In genomic region chr4:141514179-141514641, GRCm38 (mm10) we compare ENCODE assay signal across 11 mouse cellular contexts. TPM values are rescaled to one million over a fixed set of nuclear protein-coding genes. Genes with fewer than 3 reads are reported as not detected.
A peak's percentile ranks its signal among the peaks of the same experiment; 100 is the strongest.
DNase-seq lines count a peak whose midpoint lies in the region; ATAC-seq and TF ChIP-seq lines count a peak whose summit lies in the region.
"Had no signal": no experiment of that assay in that cellular context is flagged by ENCODE, and none has a peak within 500 bp of the region (broad histone marks: within the 10 kb centered on the region; RNA-seq: fewer than 3 reads in every experiment).

No protein-coding gene starts in this region.

- peaks cover 45% of the 10 kb centered on the region for H3K36me3 ChIP-seq in heart, embryonic 12.5 days
- H3K36me3 ChIP-seq in kidney, postnatal 0 days (ENCODE audit: insufficient read depth, low read length): peaks cover 15% of the 10 kb centered on the region; the same call in 1 of the 2 replicates
- H3K36me3 ChIP-seq in lung, postnatal 0 days (ENCODE audit: insufficient read depth, low read length): peaks cover 11% of the 10 kb centered on the region

- peaks cover 30% of the 10 kb centered on the region for H3K4me1 ChIP-seq in heart, embryonic 12.5 days (replicated peaks)
- peaks cover 6% of the 10 kb centered on the region for H3K4me1 ChIP-seq in kidney, postnatal 0 days (replicated peaks; ENCODE audit: insufficient read depth, low read length)
- peaks cover 9% of the 10 kb centered on the region; the same call in 1 of the 2 replicates for H3K4me1 ChIP-seq in lung, postnatal 0 days (ENCODE audit: insufficient read depth, low read depth, low read length)

- no peaks in the 10 kb centered on the region for H3K27me3 ChIP-seq in heart, embryonic 12.5 days (replicated peaks)
- H3K27me3 ChIP-seq in kidney, postnatal 0 days (ENCODE audit: insufficient read depth, low read length): no peaks in the 10 kb centered on the region
- H3K27me3 ChIP-seq in lung, postnatal 0 days (replicated peaks; ENCODE audit: insufficient read depth, low read length): no peaks in the 10 kb centered on the region
- H3K27me3 ChIP-seq: CH12.LX had no signal

- WGBS in heart, embryonic 12.5 days: 44% methylated on average over 12 of the region's 12 CpGs
- 35% methylated on average over 12 of the region's 12 CpGs for WGBS in kidney, postnatal 0 days
- 15% methylated on average over 12 of the region's 12 CpGs for WGBS in lung, postnatal 0 days

- no peak overlapping the region for H3K4me3 ChIP-seq in heart, embryonic 12.5 days
- H3K4me3 ChIP-seq in kidney, postnatal 0 days (replicated peaks; ENCODE audit: low read depth, low read length): no peak overlapping the region
- no peak overlapping the region for H3K4me3 ChIP-seq in lung, postnatal 0 days (ENCODE audit: low read depth, low read length)
- H3K4me3 ChIP-seq: myocyte had no signal

- DNase-seq in heart, postnatal 36 days: no peak
- peak; percentile 55 for DNase-seq in adrenal gland, postnatal 10 days
- DNase-seq in kidney, postnatal 0 days (ENCODE audit: low spot score): peak; percentile 23
- peak; percentile 91 for DNase-seq in lung, postnatal 0 days (ENCODE audit: low spot score)
- no peak for DNase-seq in spleen, adult 12 weeks (ENCODE audit: low spot score)
- DNase-seq in gastrocnemius, postnatal 10 days: no peak
- DNase-seq in left cerebral cortex, postnatal 25 days (ENCODE audit: low spot score in 2 of 2): no peak
- DNase-seq: spleen, adult 18-20 months had no signal

- no peak overlapping the region for H3K9ac ChIP-seq in heart, embryonic 12.5 days
- H3K9ac ChIP-seq in kidney, postnatal 0 days (ENCODE audit: low read depth, low read length): no peak overlapping the region
- H3K9ac ChIP-seq in lung, postnatal 0 days (replicated peaks; ENCODE audit: low read depth): no peak overlapping the region

- no peaks in the 10 kb centered on the region for H3K9me3 ChIP-seq in heart, embryonic 12.5 days (replicated peaks)
- no peaks in the 10 kb centered on the region for H3K9me3 ChIP-seq in kidney, postnatal 0 days (replicated peaks; ENCODE audit: low read length)
- no peaks in the 10 kb centered on the region for H3K9me3 ChIP-seq in lung, postnatal 0 days (ENCODE audit: low read length)

- peak overlapping the region; percentile 20; the same call in 1 of the 2 replicates for H3K4me2 ChIP-seq in heart, embryonic 12.5 days
- H3K4me2 ChIP-seq in kidney, postnatal 0 days (ENCODE audit: low read length): no peak overlapping the region
- H3K4me2 ChIP-seq in lung, postnatal 0 days (replicated peaks; ENCODE audit: low read depth, low read length): peak overlapping the region; percentile 14; the same call in 1 of the 2 replicates

- peak; percentile 61; the same call in 1 of the 2 replicates for TF ChIP-seq EP300 in lung, postnatal 0 days (IDR thresholded peaks at IDR 0.05)

- no peak for ATAC-seq in heart, embryonic 12.5 days (ENCODE audit: insufficient number of reproducible peaks, low FRiP score)
- ATAC-seq in kidney, postnatal 0 days (replicated peaks; ENCODE audit: low FRiP score, low read depth): peak; percentile 76
- peak; percentile 96 for ATAC-seq in lung, postnatal 0 days

- peak overlapping the region; percentile 45 for H3K27ac ChIP-seq in heart, embryonic 12.5 days (ENCODE audit: poor library complexity, severe bottlenecking)
- H3K27ac ChIP-seq in kidney, postnatal 0 days: peak overlapping the region; percentile 44; the same call in 1 of the 2 replicates
- peak overlapping the region; percentile 78 for H3K27ac ChIP-seq in lung, postnatal 0 days (ENCODE audit: low read length)

- no peak for TF ChIP-seq CTCF in kidney, postnatal 0 days (IDR thresholded peaks at IDR 0.05; ENCODE audit: low read depth)
- TF ChIP-seq CTCF in lung, postnatal 0 days (IDR thresholded peaks at IDR 0.05): no peak

- intact Hi-C loops in heart, postnatal 36 days (cut with DNase I): no loop called here
- intact Hi-C loops in left cerebral cortex, postnatal 25 days (cut with DNase I): no loop called here

RNA-seq across cellular contexts. Expression of gene Spen, which starts 24.2 kb away (rescaled TPM):
- polyA plus RNA-seq in heart, embryonic 12.5 days (2016; fragmentation: Nextera tagmentation; extraction: Ambion mirVana): 9.0 and 9.1 TPM in 2 replicates
- 10 to 100 TPM; 31.1 to 32.4 TPM for total RNA-seq in heart, postnatal 36 days (2021)
- total RNA-seq in adrenal gland, postnatal 10 days (2021): 10 to 100 TPM; 36.6 to 55.2 TPM
- polyA plus RNA-seq in kidney, postnatal 0 days (2015; fragmentation: Nextera tagmentation; extraction: Ambion mirVana): 6.2 and 6.6 TPM in 2 replicates
- polyA plus RNA-seq in lung, postnatal 0 days (2015; fragmentation: Nextera tagmentation; extraction: Ambion mirVana): 5.7 and 8.8 TPM in 2 replicates
- total RNA-seq in gastrocnemius, postnatal 10 days (2021): 10 to 100 TPM; 23.4 to 30.9 TPM
- total RNA-seq in left cerebral cortex, postnatal 25 days (2021): 10 to 100 TPM; 54.6 to 60.6 TPM

Comparison
In these comparisons a context has a peak if more than half of its experiments do, and no peak if none do; other contexts are left out.
1. DNase-seq: peak in adrenal gland, postnatal 10 days (single experiment), kidney, postnatal 0 days (single experiment) and lung, postnatal 0 days (single experiment); none in heart, postnatal 36 days (0 of 2), spleen, adult 12 weeks (single experiment), gastrocnemius, postnatal 10 days (single experiment) and left cerebral cortex, postnatal 25 days (0 of 2).
2. Peak in every context shown above with its lines, with median percentiles within 50 percentile points of each other: H3K27ac ChIP-seq.